Mouse (Mus musculus) limb, embryonic 12.5 days (tissue): ENCODE data around the gene Sult2b1. TPM values are rescaled to one million over a fixed set of nuclear protein-coding genes. Genes with fewer than 3 reads are reported as not detected.

ENCODE experiments used
- ATAC-seq: fragments of 200-750 bp; cut with Nextera tagmentation; 2 replicates; pipeline ENCODE4 v1.8.0; 2017; ENCODE audit warnings: low read depth, moderate TSS enrichment; ENCODE audit not compliant: insufficient number of reproducible peaks, insufficient read depth, low FRiP score, low TSS enrichment
- H3K27ac ChIP-seq: fragments of 300-500 bp; sonication (generic); 2 replicates; pipeline ENCODE4 v1.5.1; 2016; ENCODE audit warnings: mild to moderate bottlenecking, moderate library complexity
- H3K27me3 ChIP-seq: fragments of 300-500 bp; sonication (generic); 2 replicates; pipeline ENCODE4 v1.6.1; 2016; ENCODE audit warnings: mild to moderate bottlenecking, moderate library complexity
- H3K36me3 ChIP-seq: fragments of 300-500 bp; sonication (generic); 2 replicates; pipeline ENCODE4 v1.6.1; 2016; ENCODE audit warnings: mild to moderate bottlenecking, moderate library complexity
- H3K4me1 ChIP-seq: fragments of 300-500 bp; sonication (generic); replicated peaks from 2 replicates; pipeline ENCODE4 v1.6.1; 2016
- H3K4me2 ChIP-seq: fragments of 300-500 bp; sonication (generic); 2 replicates; pipeline ENCODE4 v1.6.1; 2016; ENCODE audit warnings: mild to moderate bottlenecking, moderate library complexity
- H3K4me3 ChIP-seq: fragments of 300-500 bp; sonication (generic); replicated peaks from 2 replicates; pipeline ENCODE4 v1.5.1; 2016; ENCODE audit warnings: mild to moderate bottlenecking
- H3K9ac ChIP-seq: fragments of 300-500 bp; sonication (generic); replicated peaks from 2 replicates; pipeline ENCODE4 v1.6.1; 2016; ENCODE audit warnings: mild to moderate bottlenecking, moderate library complexity
- H3K9me3 ChIP-seq: fragments of 300-500 bp; sonication (generic); 2 replicates; pipeline ENCODE4 v1.6.1; 2016; ENCODE audit warnings: mild to moderate bottlenecking, moderate library complexity
- WGBS: fragments of 180-500 bp; shearing (Covaris S2); methylation state at CpG from one replicate; pipeline ENCODE4 v1.1.7; 2016; 5-methylcytosine and 5-hydroxymethylcytosine counted together
- polyA plus RNA-seq: library from polyadenylated mRNA; unstranded; fragments of >200 nt; fragmentation: Nextera tagmentation; extraction: Ambion mirVana; gene quantifications from 2 replicates; pipeline ENCODE4 v1.2.1, GENCODE M21; 2016

Sult2b1 gene
- polyA plus RNA-seq, 1 experiment from 2014 or later = 1.9 TPM

- peaks cover 14% of the 10 kb centered on the region for H3K4me1 ChIP-seq
- H3K9ac ChIP-seq = no peak overlapping the region
- no peak for ATAC-seq
- 0 out of 2 replicates have a peak, but pooled peaks cover 6% of the 10 kb centered on the region for H3K27me3 ChIP-seq
- peaks cover 84% of the 10 kb centered on the region for H3K36me3 ChIP-seq
- H3K4me3 ChIP-seq = no peak overlapping the region
- no peak overlapping the region for H3K4me2 ChIP-seq
- peaks cover 4% of the 10 kb centered on the region; the same call in 1 of the 2 replicates for H3K9me3 ChIP-seq
- no peak overlapping the region for H3K27ac ChIP-seq
- 69% methylated on average over 6 of the region's 6 CpGs for WGBS
Measured at GRCm38 (mm10) chr7:45790721-45791120, 6.3 kb upstream of the Sult2b1 start.

GRCm38 (mm10) chr7:45787642-45788041 is 3.2 kb upstream of the Sult2b1 start:
- Histone ChIP-seq H3K9ac (peak overlapping the region; percentile 27; the same call in 1 of the 2 replicates), H3K27me3 (peaks cover 3% of the 10 kb centered on the region; the same call in 1 of the 2 replicates), H3K9me3 (peaks cover 4% of the 10 kb centered on the region; the same call in 1 of the 2 replicates), H3K4me2 (peak overlapping the region; percentile 94), H3K4me1 (peaks cover 27% of the 10 kb centered on the region), H3K4me3 (peak overlapping the region; percentile 94), H3K27ac (no peak overlapping the region), H3K36me3 (peaks cover 53% of the 10 kb centered on the region)
- 81% methylated on average over 22 of the region's 22 CpGs for WGBS
- ATAC-seq = no peak

GRCm38 (mm10) chr7:45786661-45787413 is 2.4 kb upstream of the Sult2b1 start:
- 7% methylated on average over 17 of the region's 17 CpGs for WGBS
- peak overlapping the region; percentile 60 for H3K27ac ChIP-seq
- peaks cover 27% of the 10 kb centered on the region for H3K4me1 ChIP-seq
- peak; percentile 27 for ATAC-seq
- peak overlapping the region; percentile 58 for H3K9ac ChIP-seq
- peak overlapping the region; percentile 94 for H3K4me3 ChIP-seq
- peaks cover 4% of the 10 kb centered on the region; the same call in 1 of the 2 replicates for H3K9me3 ChIP-seq
- H3K27me3 ChIP-seq = peaks cover 10% of the 10 kb centered on the region
- H3K4me2 ChIP-seq = peak overlapping the region; percentile 94
- H3K36me3 ChIP-seq = peaks cover 45% of the 10 kb centered on the region

- H3K4me3 ChIP-seq = peak overlapping the region; percentile 94
- H3K27me3 ChIP-seq = peaks cover 10% of the 10 kb centered on the region
- under 1% methylated on average over 14 of the region's 14 CpGs for WGBS
- peaks cover 38% of the 10 kb centered on the region for H3K36me3 ChIP-seq
- H3K9me3 ChIP-seq = peaks cover 4% of the 10 kb centered on the region; the same call in 1 of the 2 replicates
- peak; percentile 85 for ATAC-seq
- H3K4me1 ChIP-seq = peaks cover 27% of the 10 kb centered on the region
- H3K9ac ChIP-seq = peak overlapping the region; percentile 58
- peak overlapping the region; percentile 81 for H3K27ac ChIP-seq
- H3K4me2 ChIP-seq = peak overlapping the region; percentile 94
Measured at GRCm38 (mm10) chr7:45786136-45786578, 1.7 kb upstream of the Sult2b1 start.

- peaks cover 32% of the 10 kb centered on the region for H3K36me3 ChIP-seq
- peaks cover 27% of the 10 kb centered on the region for H3K4me1 ChIP-seq
- peak overlapping the region; percentile 94 for H3K4me3 ChIP-seq
- peak overlapping the region; percentile 94 for H3K4me2 ChIP-seq
- peak; percentile 14; the same call in 1 of the 2 replicates for ATAC-seq
- peaks cover 10% of the 10 kb centered on the region for H3K27me3 ChIP-seq
- peaks cover 4% of the 10 kb centered on the region; the same call in 1 of the 2 replicates for H3K9me3 ChIP-seq
- 1% methylated on average over 40 of the region's 42 CpGs for WGBS
- peak overlapping the region; percentile 88 for H3K9ac ChIP-seq
- peak overlapping the region; percentile 81 for H3K27ac ChIP-seq
Measured at GRCm38 (mm10) chr7:45785388-45786135, 1.1 kb upstream of the Sult2b1 start.

- peak within 1 kb of the TSS; percentile 76 for H3K9ac ChIP-seq
- peak within 1 kb of the TSS; percentile 94 for H3K4me2 ChIP-seq
- peaks cover 13% of the 10 kb centered on the region for H3K36me3 ChIP-seq
- H3K27ac ChIP-seq = peak within 1 kb of the TSS; percentile 45; the same call in 1 of the 2 replicates
- H3K9me3 ChIP-seq = no peaks in the 10 kb centered on the region
- 2% methylated on average over 38 of the region's 38 CpGs for WGBS
- ATAC-seq = peak; percentile 2; the same call in 1 of the 2 replicates
- peaks cover 27% of the 10 kb centered on the region for H3K4me1 ChIP-seq
- H3K27me3 ChIP-seq = peaks cover 23% of the 10 kb centered on the region
- H3K4me3 ChIP-seq = peak within 1 kb of the TSS; percentile 94
Measured at GRCm38 (mm10) chr7:45783511-45784091, 868 bp downstream of the Sult2b1 start, which contains the start of gene Lmtk3. Gene Lmtk3, plus strand, starts transcription at chr7:45783738.

- H3K27ac ChIP-seq = no peak overlapping the region
- H3K4me3 ChIP-seq = no peak overlapping the region
- H3K36me3 ChIP-seq = no peaks in the 10 kb centered on the region
- 79% methylated on average over 4 of the region's 4 CpGs for WGBS
- ATAC-seq = no peak
- peaks cover 29% of the 10 kb centered on the region for H3K27me3 ChIP-seq
- no peak overlapping the region for H3K9ac ChIP-seq
- H3K9me3 ChIP-seq = no peaks in the 10 kb centered on the region
- H3K4me1 ChIP-seq = peaks cover 23% of the 10 kb centered on the region
- H3K4me2 ChIP-seq = no peak overlapping the region
Measured at GRCm38 (mm10) chr7:45782271-45782670, 2.2 kb downstream of the Sult2b1 start.

- WGBS = 25% methylated on average over 22 of the region's 22 CpGs
- no peaks in the 10 kb centered on the region for H3K36me3 ChIP-seq
- peaks cover 35% of the 10 kb centered on the region for H3K27me3 ChIP-seq
- H3K4me3 ChIP-seq = no peak overlapping the region
- no peak for ATAC-seq
- H3K27ac ChIP-seq = no peak overlapping the region
- H3K9ac ChIP-seq = no peak overlapping the region
- H3K4me1 ChIP-seq = peaks cover 4% of the 10 kb centered on the region
- H3K9me3 ChIP-seq = no peaks in the 10 kb centered on the region
- H3K4me2 ChIP-seq = peak overlapping the region; percentile 28; the same call in 1 of the 2 replicates
Measured at GRCm38 (mm10) chr7:45779081-45779641, 5.3 kb downstream of the Sult2b1 start.

GRCm38 (mm10) chr7:45775237-45775636 is 9.2 kb downstream of the Sult2b1 start:
- 76% methylated on average over 7 of the region's 7 CpGs for WGBS

GRCm38 (mm10) chr7:45771101-45771500 is 13.4 kb downstream of the Sult2b1 start:
- H3K27ac ChIP-seq = no peak overlapping the region
- WGBS = 64% methylated on average over 4 of the region's 4 CpGs
- H3K9ac ChIP-seq = no peak overlapping the region
- no peaks in the 10 kb centered on the region for H3K4me1 ChIP-seq
- H3K9me3 ChIP-seq = peaks cover 5% of the 10 kb centered on the region; the same call in 1 of the 2 replicates
- H3K4me2 ChIP-seq = no peak overlapping the region
- ATAC-seq = no peak
- H3K27me3 ChIP-seq = peaks cover 7% of the 10 kb centered on the region; the same call in 1 of the 2 replicates
- H3K36me3 ChIP-seq = no peaks in the 10 kb centered on the region
- no peak overlapping the region for H3K4me3 ChIP-seq

More at GRCm38 (mm10) chr7:45775237-45775636, 9.2 kb downstream of the Sult2b1 start:
- no peak for ATAC-seq
- Histone ChIP-seq H3K9ac (no peak overlapping the region), H3K36me3 (no peaks in the 10 kb centered on the region), H3K9me3 (no peaks in the 10 kb centered on the region), H3K4me3 (no peak overlapping the region), H3K4me1 (no peaks in the 10 kb centered on the region; the same call in 1 of the 2 replicates), H3K4me2 (no peak overlapping the region), H3K27me3 (peaks cover 31% of the 10 kb centered on the region), H3K27ac (no peak overlapping the region)
